Mouse (Mus musculus): ENCODE results near the gene Ints3. TPM values are rescaled to one million over a fixed set of nuclear protein-coding genes. Genes with fewer than 3 reads are reported as not detected.

Ints3 gene
- total and polyA plus RNA-seq, 2 experiments, result 8.9 to 12.4 TPM

GRCm38 (mm10) chr3:90466311-90466766 lies 32.9 kb upstream of the Ints3 start:
- DNase-seq (ENCODE audit: extremely low read depth, low read depth, low spot score), result peak; percentile 77
- Histone ChIP-seq H3K27ac (replicated peaks; ENCODE audit: insufficient read depth, low read depth, low read length) (0 out of 2 replicates have a peak overlapping the region, but pooled peaks have one; percentile 11), H3K4me3 (ENCODE audit: insufficient read depth, low read depth, low read length) (peak overlapping the region; percentile 83), H3K36me3 (ENCODE audit: control insufficient read depth, insufficient read depth, low read length) (no peaks in the 10 kb centered on the region), H3K9ac (ENCODE audit: low read depth, low read length) (peak overlapping the region; percentile 48), H3K27me3 (ENCODE audit: control insufficient read depth, insufficient read depth, low read length) (peaks cover 13% of the 10 kb centered on the region), H3K79me2 (ENCODE audit: control insufficient read depth, insufficient read depth, low read length) (no peaks in the 10 kb centered on the region; the same call in 1 of the 2 replicates), H3K4me1 (ENCODE audit: control insufficient read depth, insufficient read depth, low read length) (no peaks in the 10 kb centered on the region)
- under 1% methylated on average over 15 of the region's 15 CpGs for WGBS
- TF ChIP-seq POLR2A (IDR thresholded peaks at IDR 0.05; ENCODE audit: extremely low read depth, insufficient read depth, low read length), result no peak
- peak; percentile 73 for TF ChIP-seq CTCF (IDR thresholded peaks at IDR 0.05; ENCODE audit: low read depth, low read length)

- DNase-seq (ENCODE audit: extremely low read depth, low read depth, low spot score), result no peak
- H3K9ac ChIP-seq (ENCODE audit: low read depth, low read length), result peak within 1 kb of the TSS; percentile 82
Measured at GRCm38 (mm10) chr3:90465686-90466310, 32.4 kb upstream of the Ints3 start, which contains the start of gene Npr1. Npr1 (minus strand) TSS chr3:90465866.

GRCm38 (mm10) chr3:90465081-90465685 lies 31.8 kb upstream of the Ints3 start:
- Histone ChIP-seq H3K4me3 (ENCODE audit: insufficient read depth, low read depth, low read length) (peak overlapping the region; percentile 83), H3K4me1 (ENCODE audit: control insufficient read depth, insufficient read depth, low read length) (no peaks in the 10 kb centered on the region), H3K79me2 (ENCODE audit: control insufficient read depth, insufficient read depth, low read length) (no peaks in the 10 kb centered on the region; the same call in 1 of the 2 replicates), H3K36me3 (ENCODE audit: control insufficient read depth, insufficient read depth, low read length) (no peaks in the 10 kb centered on the region), H3K9ac (ENCODE audit: low read depth, low read length) (peak overlapping the region; percentile 82), H3K27me3 (ENCODE audit: control insufficient read depth, insufficient read depth, low read length) (peaks cover 13% of the 10 kb centered on the region), H3K27ac (replicated peaks; ENCODE audit: insufficient read depth, low read depth, low read length) (peak overlapping the region; percentile 50)
- WGBS, result 2% methylated on average over 75 of the region's 75 CpGs
- TF ChIP-seq CTCF (IDR thresholded peaks at IDR 0.05; ENCODE audit: low read depth, low read length), result no peak
- TF ChIP-seq POLR2A (IDR thresholded peaks at IDR 0.05; ENCODE audit: extremely low read depth, insufficient read depth, low read length), result no peak
- no peak for DNase-seq (ENCODE audit: extremely low read depth, low read depth, low spot score)

More at GRCm38 (mm10) chr3:90465686-90466310, 32.4 kb upstream of the Ints3 start, which contains the start of gene Npr1:
- peak within 1 kb of the TSS; percentile 50 for H3K27ac ChIP-seq (replicated peaks; ENCODE audit: insufficient read depth, low read depth, low read length)
- TF ChIP-seq CTCF (IDR thresholded peaks at IDR 0.05; ENCODE audit: low read depth, low read length) (no peak), POLR2A (IDR thresholded peaks at IDR 0.05; ENCODE audit: extremely low read depth, insufficient read depth, low read length) (0 out of 2 replicates have a peak, but pooled peaks have one; percentile 35)
- WGBS, result under 1% methylated on average over 47 of the region's 49 CpGs
- no peaks in the 10 kb centered on the region; the same call in 1 of the 2 replicates for H3K79me2 ChIP-seq (ENCODE audit: control insufficient read depth, insufficient read depth, low read length)
- no peaks in the 10 kb centered on the region for H3K36me3 ChIP-seq (ENCODE audit: control insufficient read depth, insufficient read depth, low read length)
- H3K27me3 ChIP-seq (ENCODE audit: control insufficient read depth, insufficient read depth, low read length), result peaks cover 13% of the 10 kb centered on the region
- no peaks in the 10 kb centered on the region for H3K4me1 ChIP-seq (ENCODE audit: control insufficient read depth, insufficient read depth, low read length)
- peak within 1 kb of the TSS; percentile 83 for H3K4me3 ChIP-seq (ENCODE audit: insufficient read depth, low read depth, low read length)

GRCm38 (mm10) chr3:90464552-90465080 lies 31.2 kb upstream of the Ints3 start:
- Histone ChIP-seq H3K9ac (ENCODE audit: low read depth, low read length) (peak overlapping the region; percentile 82), H3K79me2 (ENCODE audit: control insufficient read depth, insufficient read depth, low read length) (no peaks in the 10 kb centered on the region; the same call in 1 of the 2 replicates), H3K27me3 (ENCODE audit: control insufficient read depth, insufficient read depth, low read length) (peaks cover 13% of the 10 kb centered on the region), H3K36me3 (ENCODE audit: control insufficient read depth, insufficient read depth, low read length) (no peaks in the 10 kb centered on the region), H3K27ac (replicated peaks; ENCODE audit: insufficient read depth, low read depth, low read length) (peak overlapping the region; percentile 50), H3K4me3 (ENCODE audit: insufficient read depth, low read depth, low read length) (peak overlapping the region; percentile 83), H3K4me1 (ENCODE audit: control insufficient read depth, insufficient read depth, low read length) (no peaks in the 10 kb centered on the region)
- WGBS, result 44% methylated on average over 37 of the region's 37 CpGs
- no peak for TF ChIP-seq POLR2A (IDR thresholded peaks at IDR 0.05; ENCODE audit: extremely low read depth, insufficient read depth, low read length)
- no peak for TF ChIP-seq CTCF (IDR thresholded peaks at IDR 0.05; ENCODE audit: low read depth, low read length)
- DNase-seq (ENCODE audit: extremely low read depth, low read depth, low spot score), result no peak

GRCm38 (mm10) chr3:90462579-90462978 lies 29.2 kb upstream of the Ints3 start:
- no peak for DNase-seq (ENCODE audit: extremely low read depth, low read depth, low spot score)
- 41% methylated on average over 7 of the region's 7 CpGs for WGBS
- peaks cover 13% of the 10 kb centered on the region for H3K27me3 ChIP-seq (ENCODE audit: control insufficient read depth, insufficient read depth, low read length)
- no peak overlapping the region for H3K27ac ChIP-seq (replicated peaks; ENCODE audit: insufficient read depth, low read depth, low read length)
- TF ChIP-seq CTCF (IDR thresholded peaks at IDR 0.05; ENCODE audit: low read depth, low read length) (no peak), POLR2A (IDR thresholded peaks at IDR 0.05; ENCODE audit: extremely low read depth, insufficient read depth, low read length) (no peak)
- no peaks in the 10 kb centered on the region for H3K4me1 ChIP-seq (ENCODE audit: control insufficient read depth, insufficient read depth, low read length)
- no peaks in the 10 kb centered on the region for H3K36me3 ChIP-seq (ENCODE audit: control insufficient read depth, insufficient read depth, low read length)
- H3K4me3 ChIP-seq (ENCODE audit: insufficient read depth, low read depth, low read length), result peak overlapping the region; percentile 14; the same call in 1 of the 2 replicates
- no peaks in the 10 kb centered on the region; the same call in 1 of the 2 replicates for H3K79me2 ChIP-seq (ENCODE audit: control insufficient read depth, insufficient read depth, low read length)
- no peak overlapping the region for H3K9ac ChIP-seq (ENCODE audit: low read depth, low read length)

Data from liver, adult 2 months (tissue).